In the genomic region with DNA sequence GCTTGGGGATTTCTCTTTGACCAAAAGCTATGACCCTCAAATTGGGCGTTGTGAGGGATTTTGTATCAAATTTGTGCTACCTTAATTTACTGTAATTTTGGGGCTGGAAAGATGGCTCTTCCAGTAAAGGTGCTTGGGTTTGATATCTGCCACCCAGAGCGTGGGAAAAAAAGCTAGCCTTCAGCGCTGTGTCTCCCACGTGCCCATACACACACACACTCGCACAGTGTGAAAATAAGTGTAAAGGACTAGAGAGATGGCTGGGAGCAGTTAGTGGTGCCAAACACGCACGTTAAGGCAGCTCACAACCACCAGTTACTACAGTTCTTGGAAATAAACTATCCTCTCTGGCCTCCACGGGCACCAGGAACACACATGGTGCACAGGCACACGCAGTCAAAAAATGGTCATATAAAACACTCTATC, we compare ENCODE assay signal across 8 mouse cellular contexts. TPM values are rescaled to one million over a fixed set of nuclear protein-coding genes. Genes with fewer than 3 reads are reported as not detected.
DNase-seq lines count a peak whose midpoint lies in the region; ATAC-seq and TF ChIP-seq lines count a peak whose summit lies in the region.

No protein-coding gene starts in this region.

- H3K27me3 ChIP-seq in thymus, adult 2 months (ENCODE audit: control insufficient read depth, insufficient read depth, low read length): no peaks in the 10 kb centered on the region
- no peaks in the 10 kb centered on the region for H3K27me3 ChIP-seq in liver, embryonic 12.5 days (replicated peaks)

- H3K4me2 ChIP-seq in liver, embryonic 12.5 days: peak overlapping the region; percentile 82

- ATAC-seq in liver, embryonic 12.5 days: no peak

- DNase-seq in embryo, embryonic 9.5 days (ENCODE audit: extremely low spot score): peak; percentile 3
- no peak for DNase-seq in embryo, embryonic 10.5 days (ENCODE audit: low spot score)
- DNase-seq in thymus, adult 2 months: peak; percentile 8
- DNase-seq in thymus, postnatal 4 days: no peak
- no peak for DNase-seq in layer of hippocampus, postnatal 10 days (ENCODE audit: low spot score in 2 of 2)
- no peak for DNase-seq in embryo, embryonic 10 days (ENCODE audit: low spot score)
- no peak for DNase-seq in layer of hippocampus, adult 11-12 months (ENCODE audit: low spot score)

- peak overlapping the region; percentile 83 for H3K9ac ChIP-seq in liver, embryonic 12.5 days

- peaks cover 31% of the 10 kb centered on the region for H3K4me1 ChIP-seq in thymus, adult 2 months (replicated peaks; ENCODE audit: control insufficient read depth, insufficient read depth, low read length)
- peaks cover 71% of the 10 kb centered on the region for H3K4me1 ChIP-seq in liver, embryonic 12.5 days

- TF ChIP-seq POLR2A in thymus, adult 2 months (IDR thresholded peaks at IDR 0.05; ENCODE audit: control insufficient read depth, extremely low read depth, insufficient read depth, low read length, poor library complexity): no peak

- 56% methylated on average over 9 of the region's 9 CpGs for WGBS in thymus, adult 2 months
- 24% methylated on average over 9 of the region's 9 CpGs for WGBS in liver, embryonic 12.5 days (ENCODE audit: insufficient replicate concordance)

- peaks cover 16% of the 10 kb centered on the region for H3K36me3 ChIP-seq in thymus, adult 2 months (ENCODE audit: control insufficient read depth, insufficient read depth, low read length)
- H3K36me3 ChIP-seq in liver, embryonic 12.5 days: peaks cover 33% of the 10 kb centered on the region

- H3K4me3 ChIP-seq in thymus, adult 2 months (ENCODE audit: control insufficient read depth, insufficient read depth, low read length): peak overlapping the region; percentile 76
- H3K4me3 ChIP-seq in liver, embryonic 12.5 days: peak overlapping the region; percentile 92

- H3K9me3 ChIP-seq in liver, embryonic 12.5 days (replicated peaks): no peaks in the 10 kb centered on the region

- H3K27ac ChIP-seq in thymus, adult 2 months (ENCODE audit: control insufficient read depth, insufficient read depth, low read length): no peak overlapping the region
- H3K27ac ChIP-seq in liver, embryonic 12.5 days: peak overlapping the region; percentile 93

- TF ChIP-seq CTCF in thymus, adult 2 months (IDR thresholded peaks at IDR 0.05; ENCODE audit: borderline replicate concordance, control insufficient read depth, extremely low read depth, insufficient read depth, low read length, poor library complexity): no peak

RNA-seq across cellular contexts. Expression of a gene that starts 5.5 kb away (rescaled TPM):
- polyA plus RNA-seq in thymus, adult 2 months (2012; rRNA removed): 168 and 181 TPM in 2 replicates
- 1,099 and 1,203 TPM in 2 replicates for polyA plus RNA-seq in liver, embryonic 12.5 days (2016; fragmentation: Nextera tagmentation; extraction: Ambion mirVana)
- total RNA-seq in layer of hippocampus, postnatal 10 days (2021): 1,000 to 10,000 TPM; 1,024 to 1,059 TPM

RNA-seq across cellular contexts. Expression of a gene that starts 14.6 kb away (rescaled TPM):
- 0.16 TPM in 1 of 2 replicates, not detected in the other for polyA plus RNA-seq in thymus, adult 2 months (2012; rRNA removed)
- not detected in 2 replicates for polyA plus RNA-seq in liver, embryonic 12.5 days (2016; fragmentation: Nextera tagmentation; extraction: Ambion mirVana)
- not detected for total RNA-seq in layer of hippocampus, postnatal 10 days (2021)

RNA-seq across cellular contexts. Expression of a gene that starts 40.8 kb away (rescaled TPM):
- 29.9 and 31.7 TPM in 2 replicates for polyA plus RNA-seq in thymus, adult 2 months (2012; rRNA removed)
- 14.2 and 16.0 TPM in 2 replicates for polyA plus RNA-seq in liver, embryonic 12.5 days (2016; fragmentation: Nextera tagmentation; extraction: Ambion mirVana)
- total RNA-seq in layer of hippocampus, postnatal 10 days (2021): 10 to 100 TPM; 36.3 to 40.5 TPM

Comparison
In these comparisons a context has a peak if more than half of its experiments do, and no peak if none do; other contexts are left out.
1. DNase-seq: peak in embryo, embryonic 9.5 days (single experiment) and thymus, adult 2 months (single experiment); none in embryo, embryonic 10.5 days (single experiment), thymus, postnatal 4 days (single experiment), layer of hippocampus, postnatal 10 days (0 of 2), embryo, embryonic 10 days (single experiment) and layer of hippocampus, adult 11-12 months (single experiment).